Mouse (Mus musculus) heart, adult 11 months (tissue): ENCODE data around the gene Dapk2.
A peak's percentile ranks its signal among the peaks of the same experiment; 100 is the strongest.
"Not testable (repeated sequence)": the region's sequence is repeated elsewhere in the genome, so short reads cannot be mapped to it uniquely, and the experiment has no call there.

Experiments
- DNase-seq: peaks from one replicate; pipeline ENCODE4 v3.0.0; 2022

The Dapk2 gene

GRCm38 (mm10) chr9:66280496-66280895, 122.5 kb downstream of the Dapk2 start:
- DNase-seq = no peak

- DNase-seq = no peak
Measured at GRCm38 (mm10) chr9:66281501-66281951, 123.5 kb downstream of the Dapk2 start.

DNA sequence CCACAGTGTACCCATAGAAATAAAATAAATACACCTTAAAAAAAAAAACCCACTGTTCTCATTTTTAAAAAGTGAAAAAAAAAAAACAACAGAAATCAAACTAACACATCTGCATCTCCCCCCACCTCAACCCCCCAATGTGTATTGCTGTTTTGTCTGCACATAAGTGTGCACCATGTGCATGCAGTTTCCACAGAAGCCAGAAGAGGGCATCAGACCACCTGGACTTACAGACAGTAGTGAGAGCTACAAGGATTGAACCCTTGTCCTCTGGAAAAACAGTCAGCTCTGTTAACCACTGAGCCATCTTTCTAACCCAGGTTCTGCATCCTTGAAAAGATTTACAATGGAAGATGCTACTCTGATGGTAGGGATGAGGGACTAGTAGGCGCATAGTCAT, 124.6 kb downstream of the Dapk2 start:
- no peak for DNase-seq

DNA sequence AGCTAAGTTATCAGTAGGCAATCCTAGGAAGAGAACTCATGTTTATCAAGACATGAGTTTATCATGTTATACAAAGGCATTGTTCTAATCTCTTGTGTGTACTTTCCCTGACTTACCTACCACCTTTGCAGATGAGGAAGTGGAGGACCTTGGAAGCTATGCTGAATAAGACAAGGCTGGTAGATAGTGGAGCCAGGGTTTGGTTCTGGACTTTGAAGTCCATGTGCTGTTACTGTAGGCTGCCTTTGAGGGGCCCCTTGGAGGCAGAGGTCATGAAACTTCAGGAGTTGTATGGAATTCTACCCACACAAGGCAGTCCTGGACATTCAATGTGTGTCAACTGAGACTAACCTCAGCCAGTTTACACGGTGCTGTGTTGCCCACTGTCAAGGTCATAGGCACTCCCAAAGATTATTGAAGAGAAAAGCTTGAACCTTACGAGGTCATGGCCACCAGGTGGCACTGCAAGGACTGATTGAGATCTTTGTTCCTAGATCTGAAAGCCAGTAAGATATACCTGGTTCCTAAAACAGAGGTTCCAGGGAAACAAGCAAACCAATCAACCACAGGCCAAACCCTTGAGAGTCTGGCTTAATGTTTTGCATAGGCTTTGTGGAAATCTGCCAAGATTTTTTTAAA, 125.7 kb downstream of the Dapk2 start:
- no peak for DNase-seq

DNA sequence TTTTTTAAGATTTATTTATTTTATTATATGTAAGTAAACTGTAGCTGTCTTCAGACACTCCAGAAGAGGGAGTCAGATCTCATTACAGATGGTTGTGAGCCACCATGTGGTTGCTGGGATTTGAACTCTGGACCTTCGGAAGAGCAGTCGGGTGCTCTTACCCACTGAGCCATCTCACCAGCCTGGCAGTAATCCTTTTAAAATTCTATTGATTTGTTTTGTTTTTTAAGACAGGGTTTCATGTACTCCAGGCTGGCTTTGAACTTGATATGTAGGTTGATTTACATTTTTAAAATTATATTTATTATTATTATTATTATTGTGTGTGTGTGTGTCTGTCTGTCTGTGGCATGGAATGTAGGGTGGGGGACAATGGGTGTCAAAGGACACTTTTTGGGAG, 127.2 kb downstream of the Dapk2 start:
- not testable (repeated sequence) for DNase-seq

DNA sequence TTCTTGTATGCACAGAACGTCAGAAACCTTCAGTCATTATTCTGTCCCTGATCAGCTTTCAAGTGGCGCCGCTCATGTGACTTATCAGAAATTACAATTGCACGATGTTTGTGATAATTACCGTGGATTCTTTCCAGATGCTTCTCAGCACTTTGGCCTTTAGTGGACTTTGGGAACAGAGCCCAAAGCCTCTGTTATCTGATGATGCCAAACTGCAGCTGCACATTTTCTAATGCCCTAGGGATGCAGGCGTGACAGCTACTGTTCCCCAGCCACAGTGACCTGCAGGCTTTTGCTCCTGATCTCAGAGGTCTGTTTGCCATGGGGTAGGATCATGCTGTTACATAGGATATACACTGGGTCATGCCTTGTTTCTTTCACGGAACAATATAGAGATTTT, 127.9 kb downstream of the Dapk2 start:
- DNase-seq = no peak

DNA sequence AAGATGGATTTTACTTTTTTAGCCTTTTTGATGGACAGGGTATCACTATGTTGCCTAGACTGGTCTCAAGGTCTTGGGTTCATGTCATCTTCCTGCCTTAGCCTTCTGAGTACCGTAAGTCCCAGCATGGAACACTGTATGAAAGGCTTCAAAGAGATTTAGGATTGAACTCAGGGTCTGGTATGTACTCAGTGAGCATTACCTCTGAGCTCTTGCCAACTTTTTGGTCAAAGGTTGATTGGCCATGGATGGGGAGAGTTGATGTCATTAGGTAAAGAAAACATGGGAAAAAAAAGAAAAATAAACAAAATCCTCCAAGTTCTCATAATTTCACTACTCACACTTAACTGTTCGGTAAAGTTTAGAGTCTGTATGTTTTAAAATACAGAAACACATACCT, 132.7 kb downstream of the Dapk2 start:
- no peak for DNase-seq

DNA sequence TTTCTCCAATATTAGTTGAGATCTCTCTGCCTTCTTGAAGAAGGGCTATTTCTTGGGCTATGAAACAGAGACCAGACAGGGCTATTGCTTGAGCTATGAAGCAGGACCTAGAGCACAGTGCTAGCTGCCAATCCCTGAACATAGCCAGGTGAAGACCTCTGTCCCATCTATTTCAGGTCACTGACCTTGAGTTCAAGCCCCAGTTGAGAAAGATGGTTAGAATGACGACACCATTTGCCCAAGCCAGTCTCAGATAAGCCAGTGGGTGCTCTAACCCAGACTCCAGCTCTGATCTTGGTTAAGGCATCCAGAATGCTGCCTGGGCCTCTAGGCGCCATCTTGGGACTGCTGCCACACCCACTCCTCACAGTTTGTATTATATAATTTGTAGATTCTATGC, 135.3 kb downstream of the Dapk2 start:
- DNase-seq = peak; percentile 28

DNA sequence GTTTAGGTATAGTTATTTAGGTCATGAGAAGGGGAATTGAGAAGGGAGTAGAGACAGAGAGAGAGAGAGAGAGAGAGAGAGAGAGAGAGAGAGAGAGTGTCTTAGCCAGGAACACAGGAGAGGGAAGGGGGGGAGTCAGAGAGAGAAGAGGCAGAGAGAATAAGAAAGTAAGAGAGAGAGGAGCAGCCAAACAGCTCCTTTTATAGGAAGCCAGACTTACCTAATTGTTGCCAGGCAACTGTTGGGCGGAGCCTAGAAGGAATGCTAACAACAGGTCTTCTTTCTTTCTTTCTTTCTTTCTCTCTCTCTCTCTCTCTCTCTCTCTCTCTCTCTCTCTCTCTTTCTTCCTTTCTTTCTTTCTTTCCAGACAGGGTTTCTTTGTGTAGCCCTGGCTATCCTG, 136.2 kb downstream of the Dapk2 start:
- no peak for DNase-seq

- DNase-seq = peak; percentile 97
Measured at GRCm38 (mm10) chr9:66294980-66295410, 137.0 kb downstream of the Dapk2 start.

DNA sequence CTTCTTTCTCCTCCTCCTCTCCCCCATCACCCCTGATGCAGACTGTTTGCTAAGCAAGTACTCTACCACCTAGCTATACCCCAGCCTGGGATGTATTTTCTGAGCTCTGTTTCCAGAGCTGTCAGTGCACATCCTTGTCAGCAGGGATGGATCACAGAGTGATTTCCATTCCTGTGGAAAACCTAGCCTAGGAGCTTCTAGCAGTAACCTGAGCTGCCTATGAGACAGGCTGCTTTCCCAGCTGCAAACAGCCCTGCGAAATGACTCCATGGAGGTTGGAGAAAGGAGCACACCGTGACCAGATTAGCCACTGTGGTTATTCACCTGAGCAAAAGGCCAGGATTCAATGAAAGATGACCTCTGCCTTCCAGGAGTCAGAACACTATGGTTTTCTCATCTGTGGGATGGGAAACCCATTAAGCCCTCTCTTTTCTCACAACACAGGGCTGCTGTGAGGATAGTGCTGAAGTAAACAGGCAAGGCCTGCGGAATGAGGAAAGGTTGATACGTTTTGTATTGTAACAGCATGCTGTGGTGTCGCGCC, 137.6 kb downstream of the Dapk2 start:
- DNase-seq = peak; percentile 91

GRCm38 (mm10) chr9:66298783-66299182, 140.8 kb downstream of the Dapk2 start:
- DNase-seq = peak; percentile 27

DNA sequence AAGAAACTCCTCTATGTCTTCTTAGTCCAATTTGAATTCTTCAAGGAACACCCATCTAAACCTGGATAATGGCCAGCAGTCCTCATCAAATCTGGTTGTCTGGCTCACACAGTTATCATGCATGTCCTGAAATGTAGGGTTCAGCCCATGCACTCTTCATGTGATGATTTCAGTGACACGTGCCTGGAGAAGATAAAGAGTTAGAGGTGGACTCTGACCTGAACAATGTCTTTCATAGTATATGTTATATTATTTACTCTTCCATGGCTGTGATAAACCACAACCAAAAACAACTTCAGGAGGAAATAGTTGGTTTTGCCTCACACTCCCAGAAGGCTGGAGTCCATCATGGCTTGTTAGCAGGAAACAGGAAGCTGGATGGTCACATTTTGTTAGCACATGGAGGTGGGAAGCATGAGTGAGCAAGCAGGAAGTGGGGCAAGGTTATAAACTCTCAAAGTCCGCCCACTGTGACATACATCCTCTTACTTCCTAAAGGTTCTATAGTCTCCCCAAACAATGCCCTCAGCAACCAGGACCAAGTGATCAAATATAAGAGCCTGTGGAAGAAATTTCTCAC, 142.5 kb downstream of the Dapk2 start:
- peak; percentile 55 for DNase-seq

DNA sequence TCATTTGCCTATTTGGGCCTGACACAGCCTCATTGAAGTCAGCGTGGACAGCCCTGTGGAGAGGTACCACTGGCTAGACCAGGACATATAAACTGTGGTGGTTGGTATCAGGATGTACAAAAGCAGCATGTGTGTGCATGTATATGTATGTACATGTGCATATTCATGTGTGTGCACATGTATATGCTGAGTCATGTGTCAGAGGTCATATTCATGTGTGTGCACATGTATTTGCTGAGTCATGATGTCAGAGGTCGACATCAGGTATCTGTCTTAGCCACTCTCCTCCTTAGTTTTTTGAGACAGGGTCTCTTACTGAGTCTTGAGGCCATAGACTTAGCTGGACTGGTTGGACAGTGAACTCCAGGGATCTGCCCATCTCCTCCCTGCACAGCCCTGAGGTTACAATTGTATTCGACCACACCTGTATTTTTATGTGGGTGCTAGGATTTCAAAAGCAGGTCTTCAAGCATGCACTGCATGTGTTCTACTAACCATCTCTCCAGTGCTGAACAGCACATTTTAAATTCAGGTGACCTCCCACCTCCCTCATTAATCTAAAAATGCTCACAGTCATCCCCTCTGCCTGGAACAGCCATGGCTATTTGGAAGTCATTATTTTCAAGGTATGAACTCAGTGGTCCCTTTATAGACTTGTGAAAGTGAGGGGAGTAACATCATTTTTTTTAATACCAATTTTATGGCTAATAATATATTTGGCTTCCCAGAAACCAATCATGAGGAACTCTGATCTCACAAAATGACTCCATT, 146.5 kb downstream of the Dapk2 start:
- peak; percentile 37 for DNase-seq

DNA sequence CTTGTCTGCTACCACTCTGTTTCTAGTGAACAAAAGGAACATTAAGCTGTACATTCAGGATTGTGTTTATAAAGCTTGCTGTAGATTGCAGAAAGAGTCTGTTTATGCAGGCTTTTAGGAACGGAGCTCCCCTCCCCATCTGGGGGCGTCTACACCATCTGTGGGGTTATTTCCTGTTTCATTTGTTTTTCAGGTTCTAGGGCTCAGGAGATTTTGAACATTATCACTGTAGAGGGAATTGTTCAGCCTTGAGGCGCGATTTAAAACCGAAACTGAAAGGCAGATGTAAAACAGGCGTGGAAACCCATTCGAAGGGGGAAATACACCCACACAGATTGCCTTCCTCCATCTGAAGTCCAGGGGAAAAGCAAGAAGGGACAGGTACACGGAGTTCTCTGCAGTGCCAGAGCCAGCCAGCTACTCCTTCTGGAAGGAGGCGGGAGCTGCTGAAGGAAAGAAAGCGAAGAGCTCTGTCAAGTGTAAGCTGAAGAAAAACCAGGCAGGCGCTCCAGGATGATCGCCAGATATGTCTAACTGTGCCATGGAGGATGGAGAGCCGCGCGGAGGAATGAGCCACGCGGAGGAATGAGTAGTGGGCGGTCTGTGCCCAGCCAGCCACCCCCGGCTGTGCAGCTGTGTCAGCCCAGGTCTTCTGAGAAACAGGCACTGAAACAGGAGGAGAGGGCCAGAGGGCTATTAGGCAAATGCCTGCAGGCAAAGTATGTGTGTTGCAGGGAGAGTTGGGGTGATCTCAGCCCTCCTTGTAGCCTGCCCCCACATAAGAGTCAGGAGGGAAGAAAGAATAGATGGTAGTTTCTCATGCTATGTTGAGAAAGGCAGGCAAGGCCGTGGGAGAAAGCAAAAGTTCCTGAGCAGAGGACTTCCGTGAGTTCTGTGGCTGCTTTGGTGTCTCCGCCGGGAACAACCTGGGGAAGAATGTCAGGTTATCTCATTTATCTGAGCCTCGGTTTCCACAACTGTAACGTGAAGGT, 147.4 kb downstream of the Dapk2 start:
- DNase-seq = peak; percentile 97

GRCm38 (mm10) chr9:66306414-66306813, 148.4 kb downstream of the Dapk2 start:
- peak; percentile 85 for DNase-seq

- DNase-seq = peak; percentile 88
Measured at GRCm38 (mm10) chr9:66307341-66307740, 149.3 kb downstream of the Dapk2 start.

- DNase-seq = peak; percentile 29
Measured at GRCm38 (mm10) chr9:66308741-66309140, 150.7 kb downstream of the Dapk2 start.

- DNase-seq = peak; percentile 98
Measured at GRCm38 (mm10) chr9:66311458-66311857, 153.4 kb downstream of the Dapk2 start.

GRCm38 (mm10) chr9:66316603-66317002, 158.6 kb downstream of the Dapk2 start:
- peak; percentile 55 for DNase-seq
